Mouse (Mus musculus): ENCODE data around the gene Unc13b.

Unc13b gene

GRCm38 (mm10) chr4:43038567-43039495 is 19.9 kb upstream of the Unc13b start:
- peak; percentile 97 for DNase-seq

GRCm38 (mm10) chr4:43039609-43040008 is 19.1 kb upstream of the Unc13b start:
- no peak for DNase-seq

- DNase-seq = peak; percentile 100
Observed at GRCm38 (mm10) chr4:43040114-43040572, 18.6 kb upstream of the Unc13b start.

- peak; percentile 91 for DNase-seq
Observed at GRCm38 (mm10) chr4:43040881-43041547, 17.7 kb upstream of the Unc13b start.

- DNase-seq = peak; percentile 99
Observed at GRCm38 (mm10) chr4:43043644-43044357, 15.0 kb upstream of the Unc13b start.

GRCm38 (mm10) chr4:43044673-43045072 is 14.1 kb upstream of the Unc13b start:
- peak; percentile 99 for DNase-seq

GRCm38 (mm10) chr4:43045285-43045658 is 13.5 kb upstream of the Unc13b start:
- DNase-seq = no peak

- peak; percentile 100 for DNase-seq
Observed at GRCm38 (mm10) chr4:43045659-43046302, 13.0 kb upstream of the Unc13b start, which contains the start of gene Fam214b. Gene Fam214b (minus strand): TSS chr4:43046220.

- DNase-seq = peak; percentile 79
Observed at GRCm38 (mm10) chr4:43046607-43047006, 12.1 kb upstream of the Unc13b start.

GRCm38 (mm10) chr4:43047231-43047630 is 11.5 kb upstream of the Unc13b start:
- DNase-seq = peak; percentile 97

- peak; percentile 89 for DNase-seq
Observed at GRCm38 (mm10) chr4:43052627-43053026, 6.1 kb upstream of the Unc13b start.

- DNase-seq = peak; percentile 96
Observed at GRCm38 (mm10) chr4:43057654-43058053, 1.1 kb upstream of the Unc13b start.

GRCm38 (mm10) chr4:43058392-43058752 is 381 bp upstream of the Unc13b start:
- no peak for DNase-seq

- no peak for DNase-seq
Observed at GRCm38 (mm10) chr4:43059697-43060096, 944 bp downstream of the Unc13b start.

- peak; percentile 92 for DNase-seq
Observed at GRCm38 (mm10) chr4:43060286-43060685, 1.5 kb downstream of the Unc13b start.

GRCm38 (mm10) chr4:43065471-43065870 is 6.7 kb downstream of the Unc13b start:
- DNase-seq = no peak

GRCm38 (mm10) chr4:43074923-43075322 is 16.2 kb downstream of the Unc13b start:
- no peak for DNase-seq

GRCm38 (mm10) chr4:43078071-43078718 is 19.4 kb downstream of the Unc13b start:
- DNase-seq = peak; percentile 89

- DNase-seq = no peak
Observed at GRCm38 (mm10) chr4:43082458-43082857, 23.7 kb downstream of the Unc13b start.

- DNase-seq = no peak
Observed at GRCm38 (mm10) chr4:43089950-43090349, 31.2 kb downstream of the Unc13b start.

GRCm38 (mm10) chr4:43091183-43091582 is 32.4 kb downstream of the Unc13b start:
- no peak for DNase-seq

GRCm38 (mm10) chr4:43113491-43113890 is 54.7 kb downstream of the Unc13b start:
- DNase-seq = no peak

Data from heart, adult 11 months (tissue).